Mouse (Mus musculus): ENCODE measurements at regions not wholly inside any gene's neighbourhood (a gene's known extent, or its start where the extent isn't known, plus 50 kb on each side); places are given as distances from the start of the nearest gene placed in this dataset.

DNA sequence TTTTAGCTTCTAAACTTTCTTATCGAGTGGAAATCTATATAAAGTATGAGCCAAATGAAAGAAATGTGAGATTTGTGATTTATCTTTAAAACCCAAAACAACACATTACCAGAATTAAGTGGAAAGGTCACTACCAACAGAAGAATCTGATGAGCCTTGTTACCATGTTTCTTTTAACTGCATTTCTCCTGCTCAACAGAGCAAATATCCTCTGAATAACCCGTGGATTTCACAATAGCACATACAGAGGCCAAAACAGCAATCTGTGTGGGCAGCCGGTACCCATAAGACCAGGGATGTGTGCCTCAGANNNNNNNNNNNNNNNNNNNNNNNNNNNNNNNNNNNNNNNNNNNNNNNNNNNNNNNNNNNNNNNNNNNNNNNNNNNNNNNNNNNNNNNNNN lies 85.3 kb downstream of the 4930444P10Rik start:
- DNase-seq, result no peak

DNA sequence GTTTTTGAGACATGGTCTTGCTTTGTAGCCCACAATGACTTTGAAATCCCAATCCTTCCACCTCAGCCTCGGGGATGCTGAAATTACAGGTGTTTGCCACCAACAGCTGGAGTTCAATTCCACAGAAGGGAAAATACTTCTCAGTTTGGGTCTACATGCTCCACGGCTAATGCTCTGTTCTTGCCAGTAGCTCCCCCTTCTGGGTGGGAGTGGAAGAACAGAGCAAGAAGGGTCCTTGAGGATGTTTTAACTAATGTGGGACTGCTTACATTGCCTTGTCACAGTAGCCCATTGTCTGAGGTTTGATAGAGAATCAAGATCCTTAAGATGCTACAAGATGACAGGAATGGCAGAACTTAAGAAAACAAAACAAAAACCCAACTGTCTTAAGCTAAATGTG lies 86.2 kb downstream of the 4930444P10Rik start:
- no peak for DNase-seq

DNA sequence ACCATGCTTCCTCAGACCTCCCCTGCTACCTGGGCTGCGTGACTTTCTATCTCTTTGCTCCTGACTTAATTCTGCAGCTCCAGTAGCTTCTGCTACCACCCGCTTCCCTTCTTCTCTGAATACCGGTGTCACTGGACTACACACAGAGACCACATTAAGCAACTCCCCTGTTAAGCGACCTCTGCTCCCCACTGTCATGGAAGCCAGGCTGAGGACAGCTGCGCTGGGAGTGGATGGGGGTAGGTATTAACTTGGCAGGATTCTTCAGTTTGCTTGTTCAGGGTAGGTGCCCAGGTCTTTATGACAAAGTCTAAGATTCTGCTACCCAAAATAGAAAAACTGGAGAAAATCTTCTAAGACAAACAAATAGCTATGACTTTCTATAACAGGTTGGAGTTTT lies 96.0 kb downstream of the 4930444P10Rik start:
- DNase-seq, result no peak

DNA sequence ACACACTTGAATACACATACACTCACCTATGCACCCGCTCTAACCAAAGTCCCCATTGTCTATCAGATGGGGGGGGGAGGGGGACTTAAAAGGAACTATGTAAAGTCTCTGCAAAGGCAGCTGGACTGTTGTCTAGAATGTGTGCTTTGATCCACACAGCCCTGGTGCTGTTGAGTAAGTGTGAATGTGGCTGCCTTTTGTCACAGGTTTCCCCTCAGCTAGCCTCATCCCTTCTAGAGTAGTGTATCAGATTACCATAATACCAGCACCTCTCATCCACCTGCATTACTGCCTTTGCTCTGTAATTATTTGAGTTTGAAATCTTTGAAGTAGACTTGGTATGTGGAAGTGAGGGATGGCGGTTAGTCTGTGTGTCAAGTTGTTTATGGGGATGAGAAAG lies 96.8 kb downstream of the 4930444P10Rik start:
- DNase-seq, result no peak

DNA sequence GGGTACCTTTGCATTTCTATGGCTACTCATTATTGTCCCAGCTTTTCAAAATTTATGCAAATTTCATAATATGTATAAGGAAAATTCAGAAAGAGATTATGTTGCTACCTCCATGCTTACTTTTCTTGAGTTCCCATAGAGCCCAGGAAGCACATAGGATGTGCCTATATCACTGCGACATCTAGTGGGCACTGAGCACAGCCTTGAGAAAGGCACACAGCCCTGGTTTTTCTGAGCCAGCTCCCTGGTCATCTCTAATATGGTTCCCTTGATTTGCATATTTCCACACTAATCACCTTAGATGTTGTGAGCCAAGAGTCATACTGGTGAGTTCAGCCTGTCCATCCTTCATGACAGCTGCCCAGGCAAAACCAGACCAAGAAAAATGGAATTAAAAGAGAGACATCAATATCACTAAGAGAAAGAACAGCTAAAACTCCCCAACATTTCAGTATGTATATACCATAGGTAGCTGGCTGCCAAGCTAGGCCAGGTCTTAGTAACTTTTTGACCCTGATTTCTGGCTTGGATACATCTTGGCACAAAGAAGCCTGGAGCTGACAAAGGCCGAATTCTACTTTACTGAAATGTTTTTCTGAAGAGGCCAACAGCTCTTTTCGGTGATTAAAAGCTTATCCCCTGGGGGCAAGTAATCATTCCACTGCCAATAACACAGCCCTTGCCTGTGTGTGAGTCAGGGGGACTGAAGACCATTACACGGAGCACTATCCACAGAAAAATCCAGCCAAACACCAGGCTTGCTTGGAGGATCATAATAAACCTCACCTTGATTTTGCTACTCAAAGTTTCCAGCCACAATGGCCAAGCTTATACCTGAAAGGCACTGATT lies 99.3 kb downstream of the 4930444P10Rik start:
- peak; percentile 18 for DNase-seq

DNA sequence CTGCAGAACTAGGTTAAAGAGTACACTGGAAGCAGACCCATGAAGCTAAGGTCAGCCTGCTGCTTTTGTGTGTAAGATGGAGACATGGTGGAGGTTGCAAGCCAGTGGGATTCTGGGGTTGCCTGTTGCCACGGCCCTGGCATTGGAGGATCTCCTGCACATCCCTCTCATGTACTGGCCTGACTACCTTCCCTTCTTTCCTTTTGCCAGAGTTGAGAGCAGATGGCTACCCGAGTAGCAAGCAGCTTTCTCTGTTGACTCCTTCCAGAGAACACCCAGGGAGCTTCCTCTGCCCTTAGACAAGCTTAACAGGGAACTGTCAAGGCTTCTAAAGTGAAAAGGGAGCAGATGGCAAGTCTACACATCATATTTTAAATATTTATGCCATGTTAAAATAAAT lies 102.1 kb downstream of the 4930444P10Rik start:
- DNase-seq, result no peak

DNA sequence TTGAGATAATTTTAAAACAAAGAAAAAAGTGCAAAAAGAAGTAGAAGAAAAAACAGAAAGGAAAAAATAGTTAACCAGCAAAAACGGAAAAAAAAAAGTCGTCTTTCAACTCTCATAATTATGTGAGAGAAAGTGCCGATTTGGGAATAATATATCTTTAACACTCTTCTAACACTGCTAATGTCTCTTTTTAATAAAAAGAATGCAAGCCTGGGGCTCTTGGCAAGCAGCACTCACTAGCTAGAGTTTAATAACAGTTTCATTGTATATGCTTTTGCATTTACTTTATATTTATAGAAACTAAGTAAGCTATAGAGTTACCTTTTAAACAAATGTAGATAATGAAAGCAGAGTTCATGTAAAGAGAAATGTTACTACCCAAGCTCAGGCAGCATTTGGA lies 107.5 kb downstream of the 4930444P10Rik start:
- no peak for DNase-seq

DNA sequence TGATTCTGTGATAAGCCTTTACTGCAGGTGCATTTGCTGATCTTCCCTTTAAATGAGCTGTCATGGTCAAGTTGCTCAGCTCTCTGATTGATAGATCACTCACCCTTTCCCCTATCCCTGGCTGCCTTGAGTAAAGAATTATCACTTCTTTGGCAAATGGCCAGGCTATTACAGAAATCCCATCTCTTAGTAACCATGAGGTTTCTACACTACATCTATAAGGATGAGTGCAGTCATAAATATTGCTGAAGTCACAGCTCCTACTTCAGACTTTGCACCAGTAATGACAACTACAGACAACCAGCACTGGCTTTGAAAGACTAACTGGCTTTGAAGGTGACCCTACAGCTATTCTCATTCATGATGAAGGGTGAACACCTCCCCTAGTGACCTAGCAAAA lies 113.8 kb downstream of the 4930444P10Rik start:
- DNase-seq, result no peak

DNA sequence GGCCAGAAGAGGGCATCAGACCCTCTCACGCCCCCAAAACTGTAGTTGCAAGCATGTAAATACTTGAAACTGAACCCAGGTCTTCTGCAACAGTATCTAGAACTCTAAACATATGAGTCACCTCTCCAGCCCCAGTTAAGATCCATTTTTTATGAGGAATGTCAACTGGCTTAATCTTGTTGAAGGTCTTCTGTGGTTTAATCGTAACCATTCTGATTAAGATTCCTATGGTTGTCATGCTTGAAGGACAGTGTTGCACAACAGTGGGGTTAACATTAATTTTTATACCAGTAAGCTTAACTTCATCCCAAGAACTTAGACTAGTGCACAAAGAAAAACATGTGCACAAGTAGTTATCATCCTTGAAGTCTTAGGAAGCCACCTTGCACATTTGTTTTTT lies 133.5 kb downstream of the 4930444P10Rik start:
- no peak for DNase-seq

DNA sequence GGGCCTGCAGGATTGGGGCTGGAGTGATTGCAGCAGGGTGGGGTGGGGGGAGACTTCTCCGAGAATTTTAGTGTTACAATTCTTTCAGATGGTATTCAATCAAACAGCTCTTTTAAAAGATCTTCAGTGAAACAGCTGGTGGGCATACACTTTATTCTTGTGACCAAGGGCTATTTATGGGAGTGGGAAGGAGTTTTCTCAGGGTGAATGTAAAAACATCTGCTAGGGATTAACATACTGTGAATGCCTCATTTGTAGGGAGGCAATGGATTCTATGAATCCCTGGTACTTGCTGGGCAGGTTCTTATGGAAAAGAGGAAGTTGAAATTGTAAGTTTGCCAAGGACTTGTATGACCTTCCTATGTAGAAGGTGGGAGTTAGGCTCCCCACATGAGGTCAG lies 134.5 kb downstream of the 4930444P10Rik start:
- no peak for DNase-seq

DNA sequence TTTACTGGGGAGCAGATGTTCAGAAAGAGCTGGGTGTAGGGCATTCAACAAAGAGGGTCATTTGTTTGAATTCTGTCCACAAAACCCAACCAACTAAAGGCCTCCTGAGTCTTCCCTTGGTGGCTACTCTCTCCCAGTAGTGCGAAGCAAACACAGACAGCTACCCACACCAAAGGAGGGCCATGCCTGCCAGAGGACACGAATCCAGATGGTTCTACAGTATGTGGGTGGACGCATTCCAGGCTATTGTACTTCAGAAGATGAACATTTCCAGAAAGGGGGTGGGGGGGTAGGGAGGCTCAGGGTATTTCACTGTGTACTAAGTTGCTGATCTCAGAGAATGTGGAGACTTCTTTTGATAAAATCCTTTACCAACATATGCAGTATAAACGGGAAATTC lies 149.5 kb downstream of the 4930444P10Rik start:
- no peak for DNase-seq

DNA sequence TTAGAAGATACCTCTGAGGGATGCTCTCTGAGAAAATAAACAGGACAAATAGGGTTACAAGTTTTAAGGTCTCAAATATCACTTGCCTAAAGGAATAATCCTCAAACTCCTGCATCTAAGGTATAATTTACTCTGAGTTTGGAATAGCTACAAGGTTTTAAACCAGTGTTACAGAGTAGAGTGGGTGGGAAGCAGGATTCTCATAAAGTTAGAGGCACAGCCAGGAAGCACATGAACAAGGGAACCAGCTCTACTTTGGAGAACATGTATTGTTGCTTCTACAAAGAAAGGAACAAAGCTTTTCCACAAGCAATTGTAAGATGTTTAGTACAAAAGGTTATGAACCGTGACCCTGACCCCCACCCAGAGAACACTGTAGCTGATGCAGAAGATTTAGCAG lies 150.1 kb downstream of the 4930444P10Rik start:
- no peak for DNase-seq

All from adrenal gland, postnatal 10 days (tissue).